Mouse (Mus musculus) brain, embryonic 14.5 days (tissue): Measurements from ENCODE around the gene Csf3.
"Not testable (repeated sequence)": the region's sequence is repeated elsewhere in the genome, so short reads cannot be mapped to it uniquely, and the experiment has no call there.

Experiments used
- CTCF ChIP-seq: fragments of 200-500 bp; IDR thresholded peaks from 2 replicates; pipeline ENCODE4 v1.5.1; 2012; ENCODE audit warnings: inconsistent platforms, mild to moderate bottlenecking, moderate library complexity, borderline replicate concordance; ENCODE audit not compliant: insufficient read depth, insufficient read length; ENCODE audit errors: extremely low read depth
- POLR2A ChIP-seq: fragments of 200-500 bp; IDR thresholded peaks from 2 replicates; pipeline ENCODE4 v1.6.1; 2012; ENCODE audit warnings: mild to moderate bottlenecking, inconsistent platforms, borderline replicate concordance; ENCODE audit not compliant: poor library complexity, insufficient read depth, insufficient read length, severe bottlenecking; ENCODE audit errors: extremely low read depth

- not testable (repeated sequence) for TF ChIP-seq CTCF, POLR2A
Observed at GRCm38 (mm10) chr11:98680595-98680994, 20.5 kb upstream of the Csf3 start.
